Comparison of ENCODE assay signal across 23 mouse cellular contexts in the genomic region with DNA sequence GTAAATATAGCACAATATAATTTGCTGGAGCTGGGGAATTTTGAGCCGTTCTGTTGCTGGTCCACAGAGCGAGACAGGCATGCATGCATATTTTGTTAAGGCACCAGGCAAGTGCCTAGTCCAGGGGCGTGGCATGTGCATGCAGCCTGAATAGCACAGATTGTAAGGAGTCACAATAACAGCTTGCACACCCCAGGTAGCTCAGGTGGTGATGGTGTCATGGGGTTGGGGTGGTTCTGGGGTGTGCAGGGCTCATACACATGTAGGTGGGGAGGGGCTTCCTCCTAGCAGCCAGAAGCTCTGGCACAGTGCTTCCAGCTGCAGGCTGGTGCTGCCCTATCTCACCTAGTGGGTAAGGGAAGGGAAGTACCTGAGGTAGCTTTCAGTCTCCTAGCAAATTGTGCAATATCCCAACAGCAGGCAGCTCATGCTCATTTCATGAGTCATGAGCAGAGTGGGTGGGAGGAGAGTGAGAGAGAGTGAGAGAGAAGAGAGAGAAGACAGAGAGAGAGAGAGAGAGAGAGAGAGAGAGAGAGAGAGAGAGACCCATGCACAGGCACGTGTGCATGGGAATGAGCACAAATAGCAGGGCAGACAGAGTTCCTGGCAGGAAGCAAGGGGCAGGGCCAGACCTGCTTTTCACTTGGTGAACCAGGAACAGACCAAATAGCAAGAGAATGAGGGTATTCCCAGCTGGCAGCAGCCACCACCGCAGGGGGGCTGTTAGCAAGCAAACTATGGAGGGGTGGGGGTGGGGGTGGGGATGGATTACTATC. TPM values are rescaled to one million over a fixed set of nuclear protein-coding genes. Genes with fewer than 3 reads are reported as not detected.
A peak's percentile ranks its signal among the peaks of the same experiment; 100 is the strongest.
DNase-seq lines count a peak whose midpoint lies in the region; ATAC-seq and TF ChIP-seq lines count a peak whose summit lies in the region.
"Had no signal": no experiment of that assay in that cellular context is flagged by ENCODE, and none has a peak within 500 bp of the region (broad histone marks: within the 10 kb centered on the region; RNA-seq: fewer than 3 reads in every experiment).

No protein-coding gene starts in this region.

- peak; percentile 33; the same call in 1 of the 2 replicates for ATAC-seq in kidney, postnatal 0 days (replicated peaks; ENCODE audit: low FRiP score, low read depth)
- ATAC-seq: activated CD4-positive, CD25-positive, alpha-beta regulatory T cell, adult 4 months; CD4-positive, CD25-positive, alpha-beta regulatory T cell, adult 4 months; inflammation-experienced regulatory T-cells, adult 6 months had no signal

- H3K9ac ChIP-seq in kidney, postnatal 0 days (ENCODE audit: low read depth, low read length) = no peak overlapping the region
- H3K9ac ChIP-seq: forebrain, embryonic 12.5 days; liver, embryonic 13.5 days had no signal

- WGBS in kidney, postnatal 0 days = 82% methylated on average over 5 of the region's 5 CpGs

- H3K4me1 ChIP-seq in kidney, postnatal 0 days (replicated peaks; ENCODE audit: insufficient read depth, low read length) = no peaks in the 10 kb centered on the region
- H3K4me1 ChIP-seq in megakaryocyte, embryonic 14.5 days = peaks cover 5% of the 10 kb centered on the region; the same call in 1 of the 2 replicates
- H3K4me1 ChIP-seq: forebrain, embryonic 12.5 days; liver, embryonic 13.5 days had no signal

- H3K4me3 ChIP-seq in kidney, postnatal 0 days (replicated peaks; ENCODE audit: low read depth, low read length) = no peak overlapping the region
- peak overlapping the region; percentile 38 for H3K4me3 ChIP-seq in megakaryocyte, embryonic 14.5 days (replicated peaks)
- H3K4me3 ChIP-seq: forebrain, embryonic 12.5 days; liver, embryonic 13.5 days had no signal

- no peaks in the 10 kb centered on the region for H3K9me3 ChIP-seq in kidney, postnatal 0 days (replicated peaks; ENCODE audit: low read length)
- H3K9me3 ChIP-seq in megakaryocyte, embryonic 14.5 days = peaks cover 8% of the 10 kb centered on the region
- H3K9me3 ChIP-seq: liver, embryonic 13.5 days had no signal

- no peak overlapping the region for H3K4me2 ChIP-seq in kidney, postnatal 0 days (ENCODE audit: low read length)
- H3K4me2 ChIP-seq: forebrain, embryonic 12.5 days; liver, embryonic 13.5 days had no signal

- no peak for TF ChIP-seq CTCF in kidney, postnatal 0 days (IDR thresholded peaks at IDR 0.05; ENCODE audit: low read depth)

- H3K36me3 ChIP-seq in kidney, postnatal 0 days (ENCODE audit: insufficient read depth, low read length) = no peaks in the 10 kb centered on the region
- H3K36me3 ChIP-seq in megakaryocyte, embryonic 14.5 days (replicated peaks; ENCODE audit: low read length) = peaks cover 2% of the 10 kb centered on the region
- H3K36me3 ChIP-seq: forebrain, embryonic 12.5 days; liver, embryonic 13.5 days had no signal

- no peaks in the 10 kb centered on the region for H3K27me3 ChIP-seq in kidney, postnatal 0 days (ENCODE audit: insufficient read depth, low read length)
- H3K27me3 ChIP-seq in megakaryocyte, embryonic 14.5 days (replicated peaks) = no peaks in the 10 kb centered on the region
- H3K27me3 ChIP-seq: forebrain, embryonic 12.5 days; liver, embryonic 13.5 days had no signal

- DNase-seq in kidney, postnatal 0 days (ENCODE audit: low spot score) = no peak
- no peak for DNase-seq in kidney, postnatal 10 days
- peak; percentile 27 for DNase-seq in 3T3-L1 (ENCODE audit: low read depth, low spot score)
- peak; percentile 54 for DNase-seq in Muller cell, postnatal 12 days (ENCODE audit: inconsistent ontology term)
- no peak for DNase-seq in yolk sac, embryonic 10.5 days (ENCODE audit: low spot score)
- DNase-seq in ovary, adult 18-20 months (ENCODE audit: low spot score) = no peak
- DNase-seq: adrenal gland, postnatal 25 days; cerebellum, adult 2 months; heart, postnatal 4 days; kidney, adult 8-10 months; layer of hippocampus, postnatal 36 days; liver, embryonic 13.5 days; right cerebral cortex, postnatal 4 days had no signal

- no peak overlapping the region for H3K27ac ChIP-seq in kidney, postnatal 0 days
- H3K27ac ChIP-seq: forebrain, embryonic 12.5 days; liver, embryonic 13.5 days had no signal

RNA-seq across cellular contexts. Expression of a gene that starts 7.7 kb away (rescaled TPM):
- polyA plus RNA-seq in kidney, postnatal 0 days (2015; fragmentation: Nextera tagmentation; extraction: Ambion mirVana) = not detected in 2 replicates
- polyA plus RNA-seq in megakaryocyte, embryonic 14.5 days (2012; ENCODE audit: insufficient read depth, low replicate concordance) = not detected in 2 replicates
- polyA plus RNA-seq: cerebellum, adult 2 months; forebrain, embryonic 12.5 days; heart, embryonic 14.5 days; large intestine, adult 2 months; liver, embryonic 13.5 days; lung, embryonic 16.5 days; neural tube, embryonic 14.5 days had no signal

RNA-seq across cellular contexts. Expression of a gene that starts 50.9 kb away (rescaled TPM):
- polyA plus RNA-seq in kidney, postnatal 0 days (2015; fragmentation: Nextera tagmentation; extraction: Ambion mirVana) = 0.51 and 0.65 TPM in 2 replicates
- 0.43 TPM in 1 of 2 replicates, not detected in the other for polyA plus RNA-seq in megakaryocyte, embryonic 14.5 days (2012; ENCODE audit: insufficient read depth, low replicate concordance)

RNA-seq across cellular contexts. Expression of a gene that starts 54.4 kb away (rescaled TPM):
- 0.12 TPM in 1 of 2 replicates, not detected in the other for polyA plus RNA-seq in kidney, postnatal 0 days (2015; fragmentation: Nextera tagmentation; extraction: Ambion mirVana)
- polyA plus RNA-seq in megakaryocyte, embryonic 14.5 days (2012; ENCODE audit: insufficient read depth, low replicate concordance) = not detected in 2 replicates
- polyA plus RNA-seq: cerebellum, adult 2 months; embryonic facial prominence, embryonic 14.5 days; neural tube, embryonic 14.5 days had no signal

Comparison
In these comparisons a context has a peak if more than half of its experiments do, and no peak if none do; other contexts are left out.
1. DNase-seq: peak in 3T3-L1 (single experiment) and Muller cell, postnatal 12 days (single experiment); none in kidney, postnatal 0 days (single experiment), kidney, postnatal 10 days (single experiment), yolk sac, embryonic 10.5 days (single experiment) and ovary, adult 18-20 months (single experiment).